In genomic region chr3:29184486-29185241, GRCm38 (mm10) we compare ENCODE assay signal across 26 mouse cellular contexts.
DNase-seq lines count a peak whose midpoint lies in the region; ATAC-seq lines count a peak whose summit lies in the region.
"Had no signal": no experiment of that assay in that cellular context is flagged by ENCODE, and none has a peak within 500 bp of the region (broad histone marks: within the 10 kb centered on the region; RNA-seq: fewer than 3 reads in every experiment).

No protein-coding gene starts in this region.

- WGBS in midbrain, embryonic 11.5 days, result 54% methylated on average over 7 of the region's 7 CpGs
- WGBS in midbrain, embryonic 10.5 days, result 67% methylated on average over 7 of the region's 7 CpGs
- WGBS in hindbrain, embryonic 14.5 days, result 32% methylated on average over 7 of the region's 7 CpGs
- 27% methylated on average over 7 of the region's 7 CpGs for WGBS in midbrain, embryonic 14.5 days
- WGBS in neural tube, embryonic 15.5 days, result 31% methylated on average over 7 of the region's 7 CpGs

- peaks cover 19% of the 10 kb centered on the region for H3K4me1 ChIP-seq in midbrain, embryonic 11.5 days (ENCODE audit: control insufficient read depth, insufficient read depth, low read length)
- H3K4me1 ChIP-seq in midbrain, embryonic 10.5 days, result peaks cover 25% of the 10 kb centered on the region
- H3K4me1 ChIP-seq in hindbrain, embryonic 14.5 days (replicated peaks; ENCODE audit: control insufficient read depth, insufficient read depth, low read length), result peaks cover 26% of the 10 kb centered on the region
- peaks cover 29% of the 10 kb centered on the region for H3K4me1 ChIP-seq in midbrain, embryonic 14.5 days (ENCODE audit: control insufficient read depth, insufficient read depth, low read length)
- H3K4me1 ChIP-seq in neural tube, embryonic 15.5 days, result peaks cover 24% of the 10 kb centered on the region
- H3K4me1 ChIP-seq: embryonic facial prominence, embryonic 15.5 days; heart, embryonic 12.5 days; lung, embryonic 15.5 days had no signal

- H3K4me3 ChIP-seq in midbrain, embryonic 11.5 days (ENCODE audit: low read depth, low read length), result no peak overlapping the region
- H3K4me3 ChIP-seq in midbrain, embryonic 10.5 days, result no peak overlapping the region
- no peak overlapping the region for H3K4me3 ChIP-seq in hindbrain, embryonic 14.5 days (replicated peaks; ENCODE audit: low read length)
- no peak overlapping the region for H3K4me3 ChIP-seq in midbrain, embryonic 14.5 days (replicated peaks; ENCODE audit: low read depth, low read length)
- no peak overlapping the region for H3K4me3 ChIP-seq in neural tube, embryonic 15.5 days (replicated peaks)
- H3K4me3 ChIP-seq: embryonic facial prominence, embryonic 10.5 days; embryonic facial prominence, embryonic 15.5 days; forebrain, embryonic 13.5 days; gastrocnemius, adult 2 months; heart, embryonic 12.5 days; lung, embryonic 15.5 days had no signal

- H3K27me3 ChIP-seq in midbrain, embryonic 11.5 days (ENCODE audit: control insufficient read depth, insufficient read depth, low read length), result no peaks in the 10 kb centered on the region
- H3K27me3 ChIP-seq in midbrain, embryonic 10.5 days (ENCODE audit: low read depth, poor library complexity, severe bottlenecking), result no peaks in the 10 kb centered on the region
- no peaks in the 10 kb centered on the region for H3K27me3 ChIP-seq in hindbrain, embryonic 14.5 days (ENCODE audit: control insufficient read depth, insufficient read depth, low read length)
- no peaks in the 10 kb centered on the region for H3K27me3 ChIP-seq in midbrain, embryonic 14.5 days (ENCODE audit: control insufficient read depth, insufficient read depth, low read length)
- H3K27me3 ChIP-seq in neural tube, embryonic 15.5 days (replicated peaks), result no peaks in the 10 kb centered on the region
- H3K27me3 ChIP-seq: embryonic facial prominence, embryonic 15.5 days; forebrain, embryonic 13.5 days; heart, embryonic 12.5 days; lung, embryonic 15.5 days had no signal

- H3K27ac ChIP-seq in midbrain, embryonic 11.5 days (ENCODE audit: low read depth, low read length), result peak overlapping the region; percentile 20; the same call in 1 of the 2 replicates
- no peak overlapping the region; the same call in 1 of the 2 replicates for H3K27ac ChIP-seq in midbrain, embryonic 10.5 days (replicated peaks)
- H3K27ac ChIP-seq in hindbrain, embryonic 14.5 days, result peak overlapping the region; percentile 72
- peak overlapping the region; percentile 55 for H3K27ac ChIP-seq in midbrain, embryonic 14.5 days (replicated peaks; ENCODE audit: low read depth, low read length)
- no peak overlapping the region; the same call in 1 of the 2 replicates for H3K27ac ChIP-seq in neural tube, embryonic 15.5 days (replicated peaks)
- H3K27ac ChIP-seq: embryonic facial prominence, embryonic 15.5 days; forebrain, embryonic 13.5 days; gastrocnemius, adult 2 months; lung, embryonic 15.5 days had no signal

- ATAC-seq in midbrain, embryonic 11.5 days (ENCODE audit: low FRiP score), result peak; percentile 48; the same call in 1 of the 2 replicates
- ATAC-seq in hindbrain, embryonic 14.5 days (ENCODE audit: low FRiP score), result peak; percentile 53; the same call in 1 of the 2 replicates
- ATAC-seq in midbrain, embryonic 14.5 days (ENCODE audit: low FRiP score, low TSS enrichment), result peak; percentile 57; the same call in 1 of the 2 replicates
- peak; percentile 29; the same call in 1 of the 2 replicates for ATAC-seq in neural tube, embryonic 15.5 days (ENCODE audit: low FRiP score)
- ATAC-seq: forebrain, embryonic 13.5 days had no signal

- H3K36me3 ChIP-seq in midbrain, embryonic 11.5 days (ENCODE audit: control insufficient read depth, insufficient read depth, low read length), result no peaks in the 10 kb centered on the region
- no peaks in the 10 kb centered on the region for H3K36me3 ChIP-seq in midbrain, embryonic 10.5 days
- H3K36me3 ChIP-seq in hindbrain, embryonic 14.5 days (replicated peaks; ENCODE audit: control insufficient read depth, insufficient read depth), result no peaks in the 10 kb centered on the region
- H3K36me3 ChIP-seq in midbrain, embryonic 14.5 days (ENCODE audit: control insufficient read depth, insufficient read depth, low read length), result no peaks in the 10 kb centered on the region
- H3K36me3 ChIP-seq in neural tube, embryonic 15.5 days, result no peaks in the 10 kb centered on the region
- H3K36me3 ChIP-seq: embryonic facial prominence, embryonic 10.5 days; embryonic facial prominence, embryonic 15.5 days; heart, embryonic 12.5 days; lung, embryonic 15.5 days had no signal

- H3K4me2 ChIP-seq in midbrain, embryonic 11.5 days, result no peak overlapping the region
- H3K4me2 ChIP-seq in hindbrain, embryonic 14.5 days (replicated peaks), result peak overlapping the region; percentile 29
- peak overlapping the region; percentile 32 for H3K4me2 ChIP-seq in midbrain, embryonic 14.5 days (ENCODE audit: low read length)
- peak overlapping the region; percentile 7; the same call in 1 of the 2 replicates for H3K4me2 ChIP-seq in neural tube, embryonic 15.5 days
- H3K4me2 ChIP-seq: embryonic facial prominence, embryonic 15.5 days; forebrain, embryonic 13.5 days; heart, embryonic 12.5 days; lung, embryonic 15.5 days had no signal

- no peak for DNase-seq in midbrain, embryonic 11.5 days (ENCODE audit: low spot score, missing footprints)
- DNase-seq in midbrain, embryonic 10.5 days (ENCODE audit: low spot score), result no peak
- DNase-seq in hindbrain, embryonic 14.5 days (ENCODE audit: low spot score), result no peak
- peak; percentile 57 for DNase-seq in midbrain, embryonic 14.5 days
- no peak for DNase-seq in layer of hippocampus, adult 18-20 months (ENCODE audit: low spot score in 2 of 2)
- no peak for DNase-seq in heart, postnatal 4 days
- DNase-seq in kidney, postnatal 36 days, result no peak
- DNase-seq: adrenal gland, adult 8-10 months; B cell, adult 2 months; cerebellum, adult 2 months; cerebellum, postnatal 14 days; gastrocnemius, adult 2 months; gastrocnemius, postnatal 36 days; heart, adult 18-20 months; kidney, adult 2 months; kidney, postnatal 4 days; layer of hippocampus, postnatal 36 days; right cerebral cortex, adult 18-20 months; spleen, adult 18-20 months; thymus, postnatal 14 days had no signal

- no peak overlapping the region for H3K9ac ChIP-seq in midbrain, embryonic 11.5 days (ENCODE audit: low read length)
- H3K9ac ChIP-seq in hindbrain, embryonic 14.5 days, result peak overlapping the region; percentile 31; the same call in 1 of the 2 replicates
- H3K9ac ChIP-seq in midbrain, embryonic 14.5 days (replicated peaks; ENCODE audit: low read length), result no peak overlapping the region
- H3K9ac ChIP-seq in neural tube, embryonic 15.5 days (replicated peaks), result no peak overlapping the region
- H3K9ac ChIP-seq: embryonic facial prominence, embryonic 15.5 days; forebrain, embryonic 13.5 days; heart, embryonic 12.5 days; lung, embryonic 15.5 days had no signal

- no peaks in the 10 kb centered on the region for H3K9me3 ChIP-seq in midbrain, embryonic 11.5 days (ENCODE audit: control insufficient read depth, low read length)
- H3K9me3 ChIP-seq in midbrain, embryonic 10.5 days (replicated peaks), result no peaks in the 10 kb centered on the region
- no peaks in the 10 kb centered on the region for H3K9me3 ChIP-seq in hindbrain, embryonic 14.5 days (ENCODE audit: control insufficient read depth, low read length)
- no peaks in the 10 kb centered on the region for H3K9me3 ChIP-seq in midbrain, embryonic 14.5 days (ENCODE audit: control insufficient read depth, low read length)
- H3K9me3 ChIP-seq in neural tube, embryonic 15.5 days (replicated peaks), result no peaks in the 10 kb centered on the region
- H3K9me3 ChIP-seq: embryonic facial prominence, embryonic 10.5 days; embryonic facial prominence, embryonic 15.5 days; forebrain, embryonic 13.5 days; heart, embryonic 12.5 days; lung, embryonic 15.5 days had no signal

Comparison
In these comparisons a context has a peak if more than half of its experiments do, and no peak if none do; other contexts are left out.
1. H3K27ac ChIP-seq: peak in midbrain, embryonic 11.5 days (single experiment), hindbrain, embryonic 14.5 days (single experiment) and midbrain, embryonic 14.5 days (single experiment); none in midbrain, embryonic 10.5 days (single experiment) and neural tube, embryonic 15.5 days (single experiment).
2. Peak in every context shown above with its lines, with median percentiles within 50 percentile points of each other: ATAC-seq.